Mouse (Mus musculus) heart, embryonic 16.5 days (tissue): ENCODE data around the gene Chd8. TPM values are rescaled to one million over a fixed set of nuclear protein-coding genes. Genes with fewer than 3 reads are reported as not detected.

Experiments
- ATAC-seq: fragments of 200-750 bp; cut with Nextera tagmentation; replicated peaks from 2 replicates; pipeline ENCODE4 v1.8.0; 2017; ENCODE audit warnings: moderate number of reproducible peaks; ENCODE audit not compliant: insufficient read depth, low FRiP score; ENCODE audit errors: extremely low read depth
- H3K27ac ChIP-seq: fragments of 300-500 bp; sonication (generic); 2 replicates; pipeline ENCODE4 v1.5.1; 2014; ENCODE audit warnings: mild to moderate bottlenecking, low read length, control low read depth, moderate library complexity
- H3K27me3 ChIP-seq: fragments of 300-500 bp; sonication (generic); 2 replicates; pipeline ENCODE4 v1.6.1; 2014; ENCODE audit warnings: low read length, mixed read lengths; ENCODE audit not compliant: control insufficient read depth, insufficient read depth
- H3K36me3 ChIP-seq: fragments of 300-500 bp; sonication (generic); 2 replicates; pipeline ENCODE4 v1.6.1; 2014; ENCODE audit not compliant: control insufficient read depth, insufficient read depth
- H3K4me1 ChIP-seq: fragments of 300-500 bp; sonication (generic); 2 replicates; pipeline ENCODE4 v1.6.1; 2014; ENCODE audit warnings: low read length, mixed read lengths; ENCODE audit not compliant: control insufficient read depth, insufficient read depth
- H3K4me2 ChIP-seq: fragments of 300-500 bp; sonication (generic); 2 replicates; pipeline ENCODE4 v1.6.1; 2014; ENCODE audit warnings: low read depth, mild to moderate bottlenecking, control low read depth, low read length
- H3K4me3 ChIP-seq: fragments of 300-500 bp; sonication (generic); 2 replicates; pipeline ENCODE4 v1.5.1; 2014; ENCODE audit warnings: mild to moderate bottlenecking, control low read depth, low read length
- H3K9ac ChIP-seq: fragments of 300-500 bp; sonication (generic); 2 replicates; pipeline ENCODE4 v1.6.1; 2014; ENCODE audit warnings: low read length, control low read depth
- H3K9me3 ChIP-seq: fragments of 300-500 bp; sonication (generic); replicated peaks from 2 replicates; pipeline ENCODE4 v1.6.1; 2016; ENCODE audit warnings: low read length; ENCODE audit not compliant: control insufficient read depth
- whole genome bisulfite sequencing: fragments of 180-500 bp; shearing (Covaris S2); extraction: QIAGEN DNeasy Blood & Tissue Kit; methylation state at CpG from one replicate; pipeline ENCODE4 v1.1.7; 2014; 5-methylcytosine and 5-hydroxymethylcytosine counted together
- polyA plus RNA-seq: library from polyadenylated mRNA; unstranded; fragments of >200 nt; fragmentation: Nextera tagmentation; extraction: Ambion mirVana; gene quantifications from 2 replicates; pipeline ENCODE4 v1.2.1, GENCODE M21; 2015

Gene Chd8
- polyA plus RNA-seq, 1 experiment from 2014 or later = 20.8 TPM

DNA sequence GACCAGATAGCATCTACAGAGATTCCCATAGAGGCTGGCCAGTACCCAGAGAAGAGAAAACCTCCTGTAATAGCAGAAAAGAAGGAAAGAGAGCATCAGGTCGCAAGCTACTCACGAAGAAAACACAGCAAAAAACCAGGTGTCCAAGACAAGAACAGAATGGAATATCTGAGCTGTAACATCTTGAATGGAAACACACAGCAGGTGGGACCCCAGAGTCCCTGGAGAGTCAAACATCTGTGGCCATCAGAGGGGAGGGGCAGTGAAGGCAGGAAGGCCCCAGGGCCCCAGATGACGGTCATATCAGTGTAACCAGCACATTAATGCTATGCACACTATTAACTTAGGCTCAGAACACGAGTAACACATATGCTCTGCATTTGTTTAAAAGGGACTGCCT, 107.7 kb downstream of the Chd8 start:
- Histone ChIP-seq H3K36me3 (no peaks in the 10 kb centered on the region), H3K4me1 (no peaks in the 10 kb centered on the region), H3K4me2 (no peak overlapping the region), H3K9ac (no peak overlapping the region), H3K27me3 (no peaks in the 10 kb centered on the region), H3K27ac (no peak overlapping the region), H3K4me3 (no peak overlapping the region), H3K9me3 (no peaks in the 10 kb centered on the region)
- WGBS = 55% methylated on average over 4 of the region's 4 CpGs
- ATAC-seq = no peak

Other genes with a start within 250 kb of the Chd8 start
- gene Tmem253, start 242.1 kb downstream of the Chd8 start, polyA plus RNA-seq = 0.67 and 1.3 TPM in 2 replicates
- gene Zfp219, start 237.0 kb downstream of the Chd8 start, polyA plus RNA-seq = 18.7 and 19.7 TPM in 2 replicates
- not detected in 2 replicates for gene Olfr221, start 215.3 kb downstream of the Chd8 start, polyA plus RNA-seq
- gene Hnrnpc, start 153.8 kb downstream of the Chd8 start, polyA plus RNA-seq = 337 and 412 TPM in 2 replicates
- gene Rpgrip1, start 147.1 kb downstream of the Chd8 start, polyA plus RNA-seq = 24.7 and 29.5 TPM in 2 replicates
- 26.4 and 28.1 TPM in 2 replicates for gene Supt16, start 60.4 kb downstream of the Chd8 start, polyA plus RNA-seq
- gene Tox4, start 21.4 kb upstream of the Chd8 start, polyA plus RNA-seq = 28.8 and 33.7 TPM in 2 replicates
- 15.5 and 16.5 TPM in 2 replicates for gene Rab2b, start 21.8 kb upstream of the Chd8 start, polyA plus RNA-seq
- gene Mettl3, start 47.3 kb upstream of the Chd8 start, polyA plus RNA-seq = 28.1 and 28.7 TPM in 2 replicates
- 5.1 and 5.6 TPM in 2 replicates for gene Sall2, start 71.0 kb upstream of the Chd8 start, polyA plus RNA-seq
- gene Olfr1513, start 98.6 kb upstream of the Chd8 start, polyA plus RNA-seq = not detected in 2 replicates
- not detected in 2 replicates for gene Olfr1512, start 121.4 kb upstream of the Chd8 start, polyA plus RNA-seq
- gene Olfr1511, start 139.6 kb upstream of the Chd8 start, polyA plus RNA-seq = not detected in 2 replicates
- not detected in 2 replicates for gene Olfr1510, start 156.6 kb upstream of the Chd8 start, polyA plus RNA-seq
- gene Olfr1509, start 185.2 kb upstream of the Chd8 start, polyA plus RNA-seq = not detected in 2 replicates
- gene Olfr1508, start 209.7 kb upstream of the Chd8 start, polyA plus RNA-seq = not detected in 2 replicates
- gene Olfr1507, start 238.0 kb upstream of the Chd8 start, polyA plus RNA-seq = not detected in 2 replicates